Mouse (Mus musculus): ENCODE results near the gene Ccdc144b. TPM values are rescaled to one million over a fixed set of nuclear protein-coding genes. Genes with fewer than 3 reads are reported as not detected.

Ccdc144b gene
- total RNA-seq, 2 experiments from 2014 or later: 0.07 to 0.10 TPM

Other genes starting within 250 kb of the Ccdc144b start
- gene Dcun1d1, start 116.1 kb downstream of the Ccdc144b start, total RNA-seq (2021): 10 to 100 TPM; 74.5 to 78.0 TPM
- 100 to 1,000 TPM in 1 of 2 experiments, 10 to 100 TPM in 1; 86.7 to 120 TPM for gene Mccc1, start 52.9 kb downstream of the Ccdc144b start, total RNA-seq (2021)
- 10 to 100 TPM; 42.6 to 51.5 TPM for gene Acad9, start 12.4 kb upstream of the Ccdc144b start, total RNA-seq (2021)
- 1 to 10 TPM; 7.2 to 7.6 TPM for gene D3Ertd254e, start 97.5 kb upstream of the Ccdc144b start, total RNA-seq (2021)
- not detected for gene Qrfpr, start 168.8 kb upstream of the Ccdc144b start, total RNA-seq (2021)